Mouse (Mus musculus): ENCODE results near the gene Chd2. TPM values are rescaled to one million over a fixed set of nuclear protein-coding genes. Genes with fewer than 3 reads are reported as not detected.
"Not testable (repeated sequence)": the region's sequence is repeated elsewhere in the genome, so short reads cannot be mapped to it uniquely, and the experiment has no call there.

Gene Chd2
- polyA plus RNA-seq, 1 experiment from 2014 or later: 61.0 TPM

DNA sequence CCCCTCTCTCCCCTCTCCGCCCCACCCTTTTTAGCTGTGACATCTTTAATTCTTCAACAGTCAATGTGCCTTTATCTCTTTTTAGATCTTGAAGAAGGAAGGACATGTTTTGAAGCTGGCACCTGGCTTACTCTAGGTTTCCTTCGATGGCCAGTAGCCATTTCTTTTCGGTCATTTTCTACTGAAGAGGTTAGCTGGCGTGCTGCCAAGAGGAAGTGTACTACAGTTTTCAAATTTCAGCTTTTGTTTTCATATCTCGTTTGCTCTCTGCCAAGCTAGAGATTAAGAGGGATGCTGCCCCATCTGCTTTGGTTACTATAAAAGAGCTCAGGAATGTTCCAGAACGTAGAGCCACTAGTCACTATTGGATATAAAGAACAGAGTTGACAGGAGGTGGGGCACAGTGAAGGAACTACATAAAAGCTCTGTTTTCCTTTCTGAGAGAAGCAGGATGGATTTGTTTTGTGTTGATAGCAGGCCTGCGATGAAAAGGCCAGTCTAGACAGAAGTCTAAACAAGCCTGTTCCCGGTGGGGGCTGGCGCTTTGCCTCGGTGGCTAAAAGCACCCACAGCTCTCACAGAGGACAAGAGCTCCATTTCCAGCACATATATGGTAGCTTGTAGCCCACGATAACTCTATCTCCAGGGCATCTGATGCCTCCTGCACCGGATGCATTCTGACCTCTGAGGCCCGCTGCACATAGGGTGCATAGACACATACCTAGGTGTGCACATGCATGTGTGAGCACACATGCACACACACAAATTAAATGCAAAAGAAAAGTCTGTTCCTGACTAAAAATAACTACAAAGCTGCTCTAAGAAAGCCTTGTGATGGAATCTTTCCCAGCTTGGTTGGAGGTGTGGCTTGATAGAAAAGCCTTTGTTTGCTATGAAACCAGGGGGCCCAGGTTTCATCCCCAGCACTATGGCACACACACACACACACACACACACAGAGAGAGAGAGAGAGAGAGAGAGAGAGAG, 42.7 kb upstream of the Chd2 start:
- peaks cover 2% of the 10 kb centered on the region; the same call in 1 of the 2 replicates for H3K4me1 ChIP-seq (replicated peaks; ENCODE audit: control insufficient read depth, insufficient read depth, low read length)
- H3K4me2 ChIP-seq (ENCODE audit: low read depth, low read length, severe bottlenecking): no peak overlapping the region
- no peaks in the 10 kb centered on the region for H3K36me3 ChIP-seq (ENCODE audit: control insufficient read depth, insufficient read depth, low read length)
- H3K9ac ChIP-seq (ENCODE audit: low read length): no peak overlapping the region
- DNase-seq (ENCODE audit: low spot score) (peak; percentile 57), ATAC-seq (replicated peaks; ENCODE audit: low FRiP score) (peak; percentile 49; the same call in 1 of the 2 replicates)
- H3K4me3 ChIP-seq (ENCODE audit: low read depth, low read length): no peak overlapping the region
- no peaks in the 10 kb centered on the region for H3K9me3 ChIP-seq (ENCODE audit: control insufficient read depth, low read length)
- WGBS: 46% methylated on average over 13 of the region's 13 CpGs
- no peaks in the 10 kb centered on the region for H3K27me3 ChIP-seq (ENCODE audit: control insufficient read depth, insufficient read depth, low read length)
- H3K27ac ChIP-seq (ENCODE audit: low read depth, low read length): peak overlapping the region; percentile 3; the same call in 1 of the 2 replicates

GRCm38 (mm10) chr7:73583400-73583799, 41.8 kb upstream of the Chd2 start:
- no peak overlapping the region for H3K27ac ChIP-seq (ENCODE audit: low read depth, low read length)
- no peaks in the 10 kb centered on the region for H3K27me3 ChIP-seq (ENCODE audit: control insufficient read depth, insufficient read depth, low read length)
- whole genome bisulfite sequencing: 85% methylated on average over 7 of the region's 7 CpGs
- H3K4me2 ChIP-seq (ENCODE audit: low read depth, low read length, severe bottlenecking): no peak overlapping the region
- no peak overlapping the region for H3K4me3 ChIP-seq (ENCODE audit: low read depth, low read length)
- H3K4me1 ChIP-seq (replicated peaks; ENCODE audit: control insufficient read depth, insufficient read depth, low read length): peaks cover 2% of the 10 kb centered on the region; the same call in 1 of the 2 replicates
- ATAC-seq (replicated peaks; ENCODE audit: low FRiP score): no peak
- no peaks in the 10 kb centered on the region for H3K9me3 ChIP-seq (ENCODE audit: control insufficient read depth, low read length)
- DNase-seq (ENCODE audit: low spot score): no peak
- no peak overlapping the region for H3K9ac ChIP-seq (ENCODE audit: low read length)
- no peaks in the 10 kb centered on the region for H3K36me3 ChIP-seq (ENCODE audit: control insufficient read depth, insufficient read depth, low read length)

- Histone ChIP-seq H3K4me3 (ENCODE audit: low read depth, low read length) (no peak overlapping the region), H3K27me3 (ENCODE audit: control insufficient read depth, insufficient read depth, low read length) (no peaks in the 10 kb centered on the region), H3K4me1 (replicated peaks; ENCODE audit: control insufficient read depth, insufficient read depth, low read length) (peaks cover 2% of the 10 kb centered on the region; the same call in 1 of the 2 replicates), H3K9ac (ENCODE audit: low read length) (no peak overlapping the region), H3K27ac (ENCODE audit: low read depth, low read length) (no peak overlapping the region), H3K9me3 (ENCODE audit: control insufficient read depth, low read length) (no peaks in the 10 kb centered on the region), H3K4me2 (ENCODE audit: low read depth, low read length, severe bottlenecking) (no peak overlapping the region), H3K36me3 (ENCODE audit: control insufficient read depth, insufficient read depth, low read length) (no peaks in the 10 kb centered on the region)
- WGBS: 78% methylated on average over 6 of the region's 6 CpGs
- no peak for ATAC-seq (replicated peaks; ENCODE audit: low FRiP score)
- DNase-seq (ENCODE audit: low spot score): no peak
These were observed 40.3 kb upstream of the Chd2 start for GRCm38 (mm10) chr7:73581836-73582375.

GRCm38 (mm10) chr7:73579072-73579731, 37.6 kb upstream of the Chd2 start:
- Histone ChIP-seq H3K9ac (ENCODE audit: low read length) (no peak overlapping the region), H3K9me3 (ENCODE audit: control insufficient read depth, low read length) (no peaks in the 10 kb centered on the region), H3K36me3 (ENCODE audit: control insufficient read depth, insufficient read depth, low read length) (no peaks in the 10 kb centered on the region), H3K4me1 (replicated peaks; ENCODE audit: control insufficient read depth, insufficient read depth, low read length) (no peaks in the 10 kb centered on the region; the same call in 1 of the 2 replicates), H3K27ac (ENCODE audit: low read depth, low read length) (no peak overlapping the region), H3K27me3 (ENCODE audit: control insufficient read depth, insufficient read depth, low read length) (no peaks in the 10 kb centered on the region), H3K4me3 (ENCODE audit: low read depth, low read length) (no peak overlapping the region), H3K4me2 (ENCODE audit: low read depth, low read length, severe bottlenecking) (no peak overlapping the region)
- WGBS: 81% methylated on average over 8 of the region's 8 CpGs
- ATAC-seq (replicated peaks; ENCODE audit: low FRiP score) (no peak), DNase-seq (ENCODE audit: low spot score) (no peak)

- Histone ChIP-seq H3K4me2 (ENCODE audit: low read depth, low read length, severe bottlenecking) (no peak overlapping the region), H3K9ac (ENCODE audit: low read length) (no peak overlapping the region), H3K27me3 (ENCODE audit: control insufficient read depth, insufficient read depth, low read length) (no peaks in the 10 kb centered on the region), H3K9me3 (ENCODE audit: control insufficient read depth, low read length) (no peaks in the 10 kb centered on the region), H3K4me1 (replicated peaks; ENCODE audit: control insufficient read depth, insufficient read depth, low read length) (no peaks in the 10 kb centered on the region), H3K27ac (ENCODE audit: low read depth, low read length) (no peak overlapping the region), H3K36me3 (ENCODE audit: control insufficient read depth, insufficient read depth, low read length) (no peaks in the 10 kb centered on the region), H3K4me3 (ENCODE audit: low read depth, low read length) (no peak overlapping the region)
- no peak for DNase-seq (ENCODE audit: low spot score)
- ATAC-seq (replicated peaks; ENCODE audit: low FRiP score): no peak
- 87% methylated on average over 6 of the region's 6 CpGs for WGBS
These were observed 36.3 kb upstream of the Chd2 start for GRCm38 (mm10) chr7:73577888-73578421.

DNA sequence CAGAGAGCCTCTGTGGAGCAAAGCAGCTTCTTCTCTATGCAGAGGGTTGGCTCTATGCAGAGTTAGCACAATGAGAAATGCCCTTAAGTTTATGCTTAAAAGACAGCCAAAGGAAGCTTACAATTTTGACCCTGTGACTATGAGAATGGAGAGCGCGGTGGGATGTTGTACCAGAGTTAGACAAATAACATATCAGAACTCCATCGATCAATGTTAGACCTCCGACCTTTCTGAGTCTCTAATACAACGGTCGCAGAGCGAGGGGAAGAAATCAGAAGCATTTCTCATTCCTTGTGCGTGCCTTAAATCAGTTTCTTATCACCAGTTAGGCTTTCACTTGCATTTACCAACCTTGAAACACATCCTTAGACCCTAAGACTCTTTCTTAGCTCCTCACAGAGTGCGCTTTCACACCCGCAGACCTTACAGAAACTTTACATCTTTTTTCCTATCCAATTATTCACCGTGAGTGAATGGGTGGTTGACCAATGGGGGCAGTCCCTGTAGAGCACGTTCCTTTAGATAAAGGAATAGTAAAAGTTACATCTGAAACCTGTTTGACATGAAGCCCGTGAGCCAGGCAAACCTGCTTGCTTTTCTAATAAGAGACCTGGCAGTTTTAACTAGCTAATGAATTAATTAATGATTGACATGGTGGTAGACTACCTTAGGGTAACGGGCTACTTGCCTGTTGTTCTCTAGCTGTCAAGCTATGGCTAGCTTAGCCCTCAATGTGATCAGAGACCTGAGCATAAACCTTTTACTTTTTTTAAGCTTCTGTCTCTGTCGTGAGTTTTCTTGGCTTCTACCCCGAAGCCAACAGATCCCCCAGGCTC, 34.7 kb upstream of the Chd2 start:
- 69% methylated on average over 16 of the region's 16 CpGs for WGBS

DNA sequence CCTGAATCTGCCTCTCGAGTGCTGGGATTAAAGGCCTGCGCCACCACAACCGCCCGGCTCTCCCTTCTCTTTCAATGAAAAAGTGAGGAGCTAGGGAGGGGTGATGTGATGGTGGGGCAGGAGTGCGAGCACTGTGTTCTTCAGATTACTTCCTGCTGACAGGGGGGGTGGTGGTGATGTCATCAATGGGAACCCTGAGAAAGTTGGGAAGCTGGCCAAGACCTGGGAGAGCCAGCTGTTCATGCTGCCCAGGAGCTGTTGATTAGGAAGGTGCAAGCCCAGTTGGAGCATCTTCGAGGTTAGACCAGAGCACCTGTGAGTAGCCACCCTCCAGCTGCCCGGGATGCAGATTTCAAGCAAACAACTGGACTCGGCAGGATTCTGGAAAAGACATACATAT, 33.6 kb upstream of the Chd2 start:
- DNase-seq (ENCODE audit: low spot score) (no peak), ATAC-seq (replicated peaks; ENCODE audit: low FRiP score) (no peak)
- H3K27me3 ChIP-seq (ENCODE audit: control insufficient read depth, insufficient read depth, low read length): no peaks in the 10 kb centered on the region
- WGBS: 49% methylated on average over 8 of the region's 8 CpGs
- no peak overlapping the region for H3K27ac ChIP-seq (ENCODE audit: low read depth, low read length)
- H3K4me3 ChIP-seq (ENCODE audit: low read depth, low read length): no peak overlapping the region
- H3K4me2 ChIP-seq (ENCODE audit: low read depth, low read length, severe bottlenecking): no peak overlapping the region
- no peaks in the 10 kb centered on the region for H3K9me3 ChIP-seq (ENCODE audit: control insufficient read depth, low read length)
- no peaks in the 10 kb centered on the region for H3K4me1 ChIP-seq (replicated peaks; ENCODE audit: control insufficient read depth, insufficient read depth, low read length)
- no peak overlapping the region for H3K9ac ChIP-seq (ENCODE audit: low read length)
- H3K36me3 ChIP-seq (ENCODE audit: control insufficient read depth, insufficient read depth, low read length): no peaks in the 10 kb centered on the region

More for the DNA sequence above, 34.7 kb upstream of the Chd2 start:
- Histone ChIP-seq H3K27ac (ENCODE audit: low read depth, low read length) (no peak overlapping the region), H3K4me1 (replicated peaks; ENCODE audit: control insufficient read depth, insufficient read depth, low read length) (no peaks in the 10 kb centered on the region), H3K36me3 (ENCODE audit: control insufficient read depth, insufficient read depth, low read length) (no peaks in the 10 kb centered on the region), H3K9ac (ENCODE audit: low read length) (no peak overlapping the region), H3K27me3 (ENCODE audit: control insufficient read depth, insufficient read depth, low read length) (no peaks in the 10 kb centered on the region), H3K4me2 (ENCODE audit: low read depth, low read length, severe bottlenecking) (no peak overlapping the region), H3K4me3 (ENCODE audit: low read depth, low read length) (no peak overlapping the region), H3K9me3 (ENCODE audit: control insufficient read depth, low read length) (no peaks in the 10 kb centered on the region)
- no peak for ATAC-seq (replicated peaks; ENCODE audit: low FRiP score)
- DNase-seq (ENCODE audit: low spot score): no peak

DNA sequence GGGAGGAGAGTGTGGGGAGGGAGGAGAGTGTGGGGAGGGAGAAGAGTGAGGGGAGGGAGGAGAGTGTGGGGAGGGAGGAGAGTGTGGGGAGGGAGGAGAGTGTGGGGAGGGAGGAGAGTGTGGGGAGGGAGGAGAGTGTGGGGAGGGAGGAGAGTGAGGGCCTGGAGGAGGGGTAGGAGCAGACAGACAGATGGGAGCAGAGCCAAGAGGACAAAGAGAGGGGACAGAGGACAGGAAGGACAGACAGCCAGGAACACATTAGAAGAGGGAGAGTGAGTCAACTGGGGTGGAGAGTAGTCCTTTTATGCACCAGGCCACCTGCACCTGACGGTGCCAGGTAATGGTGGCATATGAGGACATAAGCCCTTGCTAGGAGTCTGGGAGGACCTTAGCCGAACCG, 33.0 kb upstream of the Chd2 start:
- not testable (repeated sequence) for H3K4me2 ChIP-seq (ENCODE audit: low read depth, low read length, severe bottlenecking); DNase-seq (ENCODE audit: low spot score); H3K27ac ChIP-seq (ENCODE audit: low read depth, low read length); H3K9me3 ChIP-seq (ENCODE audit: control insufficient read depth, low read length); H3K4me3 ChIP-seq (ENCODE audit: low read depth, low read length); ATAC-seq (replicated peaks; ENCODE audit: low FRiP score); H3K36me3 ChIP-seq (ENCODE audit: control insufficient read depth, insufficient read depth, low read length); H3K27me3 ChIP-seq (ENCODE audit: control insufficient read depth, insufficient read depth, low read length); H3K9ac ChIP-seq (ENCODE audit: low read length); H3K4me1 ChIP-seq (replicated peaks; ENCODE audit: control insufficient read depth, insufficient read depth, low read length)
- 38% methylated on average over 3 of the region's 3 CpGs for WGBS

Measured in forebrain, embryonic 11.5 days (tissue).